Mouse (Mus musculus) midbrain, embryonic 15.5 days (tissue): Measurements from ENCODE around the gene Dennd6a. TPM values are rescaled to one million over a fixed set of nuclear protein-coding genes. Genes with fewer than 3 reads are reported as not detected.
"Not testable (repeated sequence)": the region's sequence is repeated elsewhere in the genome, so short reads cannot be mapped to it uniquely, and the experiment has no call there.

Source experiments
- ATAC-seq: fragments of 200-750 bp; cut with Nextera tagmentation; replicated peaks from 2 replicates; pipeline ENCODE4 v1.8.0; 2017; ENCODE audit warnings: moderate TSS enrichment
- H3K27ac ChIP-seq: fragments of 300-500 bp; sonication (generic); 2 replicates; pipeline ENCODE4 v1.5.1; 2015; ENCODE audit warnings: mild to moderate bottlenecking, inconsistent platforms
- H3K27me3 ChIP-seq: fragments of 300-500 bp; sonication (generic); replicated peaks from 2 replicates; pipeline ENCODE4 v1.6.1; 2015; ENCODE audit warnings: inconsistent platforms
- H3K36me3 ChIP-seq: fragments of 300-500 bp; sonication (generic); replicated peaks from 2 replicates; pipeline ENCODE4 v1.6.1; 2015; ENCODE audit warnings: inconsistent platforms
- H3K4me1 ChIP-seq: fragments of 300-500 bp; sonication (generic); 2 replicates; pipeline ENCODE4 v1.6.1; 2015; ENCODE audit warnings: inconsistent platforms
- H3K4me2 ChIP-seq: fragments of 300-500 bp; sonication (generic); 2 replicates; pipeline ENCODE4 v1.6.1; 2015; ENCODE audit warnings: inconsistent platforms, mild to moderate bottlenecking, moderate library complexity
- H3K4me3 ChIP-seq: fragments of 300-500 bp; sonication (generic); 2 replicates; pipeline ENCODE4 v1.5.1; 2015; ENCODE audit warnings: mild to moderate bottlenecking, inconsistent platforms
- H3K9ac ChIP-seq: fragments of 300-500 bp; sonication (generic); 2 replicates; pipeline ENCODE4 v1.6.1; 2015; ENCODE audit warnings: mild to moderate bottlenecking, inconsistent platforms
- H3K9me3 ChIP-seq: fragments of 300-500 bp; sonication (generic); 2 replicates; pipeline ENCODE4 v1.6.1; 2016; ENCODE audit warnings: inconsistent platforms
- WGBS: fragments of 180-500 bp; shearing (Covaris S2); methylation state at CpG from one replicate; pipeline ENCODE4 v1.1.7; 2015; ENCODE audit warnings: mixed read lengths; 5-methylcytosine and 5-hydroxymethylcytosine counted together
- polyA plus RNA-seq: library from polyadenylated mRNA; unstranded; fragments of >200 nt; fragmentation: Nextera tagmentation; extraction: Ambion mirVana; gene quantifications from 2 replicates; pipeline ENCODE4 v1.2.1, GENCODE M21; 2015

The Dennd6a gene
- polyA plus RNA-seq, 1 experiment from 2014 or later = 18.5 TPM

GRCm38 (mm10) chr14:26662016-26662415, 88.4 kb downstream of the Dennd6a start:
- Histone ChIP-seq H3K4me1 (peaks cover 12% of the 10 kb centered on the region), H3K9me3 (no peaks in the 10 kb centered on the region), H3K4me3 (no peak overlapping the region), H3K36me3 (peaks cover 21% of the 10 kb centered on the region; the same call in 1 of the 2 replicates), H3K27me3 (no peaks in the 10 kb centered on the region), H3K9ac (no peak overlapping the region), H3K4me2 (no peak overlapping the region), H3K27ac (no peak overlapping the region)
- 93% methylated on average over 3 of the region's 3 CpGs for whole genome bisulfite sequencing
- no peak for ATAC-seq

- H3K9me3 ChIP-seq = no peaks in the 10 kb centered on the region
Observed at GRCm38 (mm10) chr14:26662488-26662887, 88.8 kb downstream of the Dennd6a start.

DNA sequence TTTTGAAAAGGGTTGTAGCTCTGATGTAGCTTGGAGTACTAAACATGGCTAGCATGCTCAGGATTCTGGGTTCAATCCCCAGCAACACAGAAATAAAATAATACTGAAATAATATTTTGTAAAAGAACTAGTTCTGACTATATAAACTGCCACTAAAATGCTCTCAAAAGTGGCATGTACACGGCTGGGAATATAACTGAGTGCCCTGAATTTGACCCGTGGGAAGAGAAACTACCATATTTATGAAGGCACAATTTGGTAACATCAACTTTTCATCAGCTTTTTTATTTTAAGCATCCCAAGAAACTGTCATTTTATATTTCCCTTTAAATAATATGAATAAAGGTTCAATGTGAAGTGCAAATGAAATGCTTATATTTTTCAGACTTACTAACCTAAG, 90.2 kb downstream of the Dennd6a start:
- Histone ChIP-seq H3K4me1 (peaks cover 27% of the 10 kb centered on the region), H3K4me2 (no peak overlapping the region), H3K9me3 (no peaks in the 10 kb centered on the region), H3K4me3 (no peak overlapping the region), H3K9ac (no peak overlapping the region), H3K36me3 (peaks cover 17% of the 10 kb centered on the region; the same call in 1 of the 2 replicates), H3K27ac (no peak overlapping the region), H3K27me3 (no peaks in the 10 kb centered on the region)
- 94% methylated on average over 2 of the region's 2 CpGs for WGBS
- no peak for ATAC-seq

More at GRCm38 (mm10) chr14:26662488-26662887, 88.8 kb downstream of the Dennd6a start:
- peaks cover 16% of the 10 kb centered on the region for H3K4me1 ChIP-seq
- no peaks in the 10 kb centered on the region for H3K27me3 ChIP-seq
- peaks cover 17% of the 10 kb centered on the region; the same call in 1 of the 2 replicates for H3K36me3 ChIP-seq
- ATAC-seq = no peak
- no peak overlapping the region for H3K27ac ChIP-seq
- H3K9ac ChIP-seq = no peak overlapping the region
- H3K4me3 ChIP-seq = no peak overlapping the region
- H3K4me2 ChIP-seq = no peak overlapping the region
- whole genome bisulfite sequencing = 92% methylated on average over 2 of the region's 2 CpGs

DNA sequence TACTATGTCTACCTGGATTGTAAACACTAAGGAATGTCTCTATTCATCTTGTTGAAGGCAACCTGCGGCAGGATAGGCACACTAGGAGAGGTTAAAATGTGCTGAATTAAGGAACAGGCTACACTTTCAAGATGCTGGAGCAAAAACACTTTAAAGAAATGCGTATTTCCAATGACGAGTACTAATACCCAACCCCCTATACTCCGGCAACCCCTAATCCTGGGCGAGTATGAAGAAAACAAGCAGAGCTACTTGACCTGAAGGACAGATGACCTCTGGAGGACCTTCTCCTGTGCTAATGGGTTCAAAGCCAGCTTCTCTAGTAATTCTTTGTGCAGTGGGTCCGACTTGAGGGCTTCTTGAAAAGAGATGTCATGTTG, 94.3 kb downstream of the Dennd6a start:
- Histone ChIP-seq H3K27me3 (no peaks in the 10 kb centered on the region; the same call in 1 of the 2 replicates), H3K9ac (peak overlapping the region; percentile 92), H3K36me3 (peaks cover 9% of the 10 kb centered on the region; the same call in 1 of the 2 replicates), H3K27ac (no peak overlapping the region), H3K4me1 (peaks cover 32% of the 10 kb centered on the region), H3K9me3 (no peaks in the 10 kb centered on the region), H3K4me3 (peak overlapping the region; percentile 95), H3K4me2 (peak overlapping the region; percentile 98)
- WGBS = 25% methylated on average over 6 of the region's 6 CpGs
- ATAC-seq = no peak

DNA sequence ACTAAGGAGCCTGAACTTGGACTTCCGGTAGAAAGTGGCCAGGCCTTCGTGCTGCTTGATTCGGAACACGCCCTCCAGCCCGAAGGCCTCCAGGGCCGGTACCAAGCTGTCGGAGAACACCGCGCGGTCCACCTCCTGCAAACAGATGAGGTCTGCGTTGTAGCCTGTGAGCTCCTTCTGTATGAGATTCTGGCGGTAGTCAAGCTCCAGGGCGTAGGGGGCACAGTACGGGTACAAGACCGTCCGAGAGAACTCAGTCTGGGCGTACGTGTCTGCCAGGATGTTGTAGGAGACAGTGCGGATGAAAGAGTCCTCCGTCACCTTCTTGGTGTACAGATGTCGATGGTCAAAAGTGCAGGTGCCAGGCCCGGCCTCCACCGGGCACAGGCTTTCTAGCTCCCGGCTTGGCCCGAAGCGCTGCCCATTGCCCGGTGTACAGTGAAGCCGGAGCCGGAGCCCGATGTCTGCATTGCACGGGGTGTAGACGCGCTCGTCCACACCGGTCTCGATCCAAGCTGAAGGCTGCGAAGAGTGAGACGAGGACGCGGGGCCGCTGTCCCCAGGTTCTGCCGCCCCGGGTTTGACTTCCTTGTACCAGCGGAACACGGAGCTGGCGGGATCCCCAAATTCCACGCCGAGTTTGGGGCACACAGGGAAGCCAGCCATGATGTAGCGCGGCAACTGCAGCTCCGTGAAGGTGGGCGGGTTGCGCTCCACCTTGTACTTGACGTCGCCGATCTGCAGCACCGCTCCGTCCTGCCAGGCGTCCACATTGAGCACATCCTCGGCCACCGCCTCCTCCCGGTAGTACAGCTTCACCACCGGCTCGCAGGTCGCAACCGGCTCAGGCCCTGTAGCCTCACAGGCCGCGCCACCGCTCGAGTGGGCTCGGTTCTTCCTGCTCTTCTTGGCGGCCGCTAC, 95.0 kb downstream of the Dennd6a start:
- H3K27ac ChIP-seq = peak overlapping the region; percentile 91
- peak; percentile 67 for ATAC-seq
- WGBS = 1% methylated on average over 73 of the region's 73 CpGs

GRCm38 (mm10) chr14:26669292-26670073, 95.8 kb downstream of the Dennd6a start, which contains the start of gene Pde12:
TSS of gene Pde12 (minus strand) at chr14:26669883.
- Histone ChIP-seq H3K27ac (peak within 1 kb of the TSS; percentile 91), H3K4me1 (peaks cover 32% of the 10 kb centered on the region), H3K9me3 (no peaks in the 10 kb centered on the region), H3K36me3 (peaks cover 9% of the 10 kb centered on the region; the same call in 1 of the 2 replicates), H3K9ac (peak within 1 kb of the TSS; percentile 92), H3K4me2 (peak within 1 kb of the TSS; percentile 98), H3K27me3 (no peaks in the 10 kb centered on the region; the same call in 1 of the 2 replicates), H3K4me3 (peak within 1 kb of the TSS; percentile 95)
- ATAC-seq = peak; percentile 96
- WGBS = under 1% methylated on average over 70 of the region's 70 CpGs

More for the DNA sequence above, 95.0 kb downstream of the Dennd6a start:
- Histone ChIP-seq H3K4me3 (peak overlapping the region; percentile 95), H3K9ac (peak overlapping the region; percentile 92), H3K36me3 (peaks cover 9% of the 10 kb centered on the region; the same call in 1 of the 2 replicates), H3K4me1 (peaks cover 32% of the 10 kb centered on the region), H3K9me3 (no peaks in the 10 kb centered on the region), H3K4me2 (peak overlapping the region; percentile 98), H3K27me3 (no peaks in the 10 kb centered on the region; the same call in 1 of the 2 replicates)

DNA sequence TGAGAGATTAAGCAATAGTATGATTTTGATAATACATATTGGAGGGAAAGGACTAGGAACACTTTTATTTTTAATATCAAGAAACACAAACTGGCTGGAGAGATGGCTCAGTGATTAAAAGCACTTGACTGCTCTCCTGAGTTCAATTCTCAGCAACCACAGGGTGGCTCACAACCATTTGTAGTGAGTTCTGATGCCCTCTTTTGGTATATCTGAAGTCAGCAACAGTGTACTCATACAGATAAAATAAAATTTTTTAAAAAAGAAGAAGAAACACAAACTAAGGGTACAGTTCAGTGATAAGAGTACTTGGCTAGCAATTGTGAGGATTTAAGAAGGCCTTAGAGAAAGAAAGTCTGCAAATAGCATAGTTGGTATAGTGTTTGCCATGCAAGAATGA, 97.3 kb downstream of the Dennd6a start:
- no peak overlapping the region for H3K4me2 ChIP-seq

DNA sequence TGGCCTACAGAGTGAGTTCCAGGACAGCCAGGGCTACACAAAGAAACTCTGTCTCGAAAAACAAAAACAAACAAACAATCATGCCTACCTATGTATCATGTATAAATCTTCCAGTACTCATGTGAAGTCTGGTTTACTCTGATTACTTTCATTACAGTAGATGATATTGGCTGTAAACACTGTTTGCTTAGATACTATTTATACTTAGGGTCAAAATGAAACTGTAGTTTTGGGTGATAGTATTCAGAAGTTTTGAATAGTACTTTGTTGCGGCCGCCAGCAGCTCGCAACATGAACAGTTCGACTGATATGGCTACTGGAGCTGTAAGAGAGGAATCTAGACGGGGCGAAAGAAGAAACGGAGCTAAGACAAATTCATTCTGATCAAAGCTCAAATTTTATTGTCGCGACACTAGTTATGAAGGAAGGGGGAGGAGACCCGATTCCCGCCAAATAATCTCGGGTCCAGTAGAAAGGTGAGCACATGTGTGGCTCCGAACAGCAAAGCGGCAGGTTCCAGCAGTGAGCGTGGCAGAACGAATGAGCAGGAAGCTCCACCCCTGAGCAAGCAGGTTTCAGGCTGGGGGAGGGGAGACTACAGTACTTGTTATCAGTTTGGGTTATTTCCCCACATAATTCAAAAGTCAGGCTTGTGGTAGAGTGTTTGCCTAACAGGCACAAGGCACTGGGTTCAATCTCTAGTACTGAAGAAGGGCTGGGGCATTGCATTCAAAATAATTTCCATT, 98.4 kb downstream of the Dennd6a start:
- 75% methylated on average over 17 of the region's 17 CpGs for WGBS
- not testable (repeated sequence) for ATAC-seq, H3K36me3 ChIP-seq, H3K27ac ChIP-seq, H3K9ac ChIP-seq, H3K9me3 ChIP-seq, H3K27me3 ChIP-seq, H3K4me3 ChIP-seq, H3K4me2 ChIP-seq
- H3K4me1 ChIP-seq = peaks cover 20% of the 10 kb centered on the region

More for the DNA sequence above, 97.3 kb downstream of the Dennd6a start:
- Histone ChIP-seq H3K4me1 (peaks cover 29% of the 10 kb centered on the region), H3K27ac (no peak overlapping the region), H3K9me3 (no peaks in the 10 kb centered on the region), H3K27me3 (no peaks in the 10 kb centered on the region; the same call in 1 of the 2 replicates), H3K9ac (no peak overlapping the region), H3K36me3 (peaks cover under 1% of the 10 kb centered on the region; the same call in 1 of the 2 replicates), H3K4me3 (no peak overlapping the region)
- ATAC-seq = no peak

DNA sequence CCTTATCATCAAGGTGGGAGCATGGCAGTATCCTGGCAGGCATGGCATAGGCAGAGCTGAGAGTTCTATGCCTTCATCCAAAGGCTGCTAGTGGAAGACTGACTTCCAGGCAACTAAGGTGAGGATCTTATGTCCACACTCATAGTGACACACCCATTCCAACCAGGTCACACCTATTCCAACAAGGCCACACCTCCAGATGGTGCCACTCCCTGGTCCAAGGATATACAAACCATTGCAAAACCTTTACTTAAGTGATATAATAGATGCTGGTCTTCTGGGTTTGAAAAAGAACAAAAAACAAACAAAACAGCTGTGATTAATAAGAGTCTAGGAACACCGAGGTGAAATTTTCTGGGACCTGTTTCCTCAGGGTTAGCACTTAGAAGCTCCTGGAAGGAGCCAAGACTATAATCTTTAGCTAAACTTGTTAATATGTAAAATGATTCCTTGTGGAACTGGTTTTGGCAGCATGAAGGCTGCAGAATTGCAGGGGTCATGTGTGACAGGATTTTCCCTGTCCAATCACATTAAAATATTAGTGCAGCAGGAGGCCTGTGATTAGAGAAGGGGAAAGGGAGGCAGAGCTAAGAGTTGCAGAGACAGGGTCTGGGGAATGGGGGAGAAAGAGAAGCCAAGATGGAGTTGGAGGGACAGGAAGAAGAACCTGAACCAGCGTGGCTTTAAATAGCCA, 101.0 kb downstream of the Dennd6a start:
- ATAC-seq, H3K4me2 ChIP-seq, H3K27ac ChIP-seq, H3K27me3 ChIP-seq, H3K4me1 ChIP-seq, H3K9ac ChIP-seq, H3K9me3 ChIP-seq, H3K36me3 ChIP-seq, H3K4me3 ChIP-seq: not testable (repeated sequence)
- WGBS = 94% methylated on average over 2 of the region's 2 CpGs

DNA sequence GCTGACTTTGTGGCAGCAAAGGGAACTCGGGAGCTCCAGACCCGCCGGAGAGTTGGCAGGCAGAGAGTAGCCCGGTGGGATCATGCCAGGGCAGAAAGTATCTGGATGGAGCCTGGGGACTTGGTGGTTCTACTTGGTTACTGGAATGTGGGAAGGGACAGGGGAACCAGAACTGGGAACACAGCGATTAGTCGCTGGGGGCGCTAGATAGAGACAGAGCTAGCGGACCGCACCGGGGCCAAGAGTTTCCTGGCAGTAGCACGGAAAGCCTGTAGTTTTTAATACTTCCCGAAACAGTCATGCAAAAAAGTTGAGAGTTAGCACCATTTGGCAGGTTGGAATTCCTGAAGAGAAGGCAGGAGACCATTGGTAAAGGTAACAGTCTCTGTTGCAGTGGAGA, 101.7 kb downstream of the Dennd6a start:
- Histone ChIP-seq H3K4me3 (no peak overlapping the region), H3K36me3 (no peaks in the 10 kb centered on the region), H3K4me1 (peaks cover 4% of the 10 kb centered on the region), H3K9me3 (no peaks in the 10 kb centered on the region), H3K27me3 (no peaks in the 10 kb centered on the region; the same call in 1 of the 2 replicates), H3K9ac (no peak overlapping the region), H3K27ac (no peak overlapping the region), H3K4me2 (no peak overlapping the region)
- no peak for ATAC-seq
- 26% methylated on average over 12 of the region's 12 CpGs for whole genome bisulfite sequencing

- WGBS = 76% methylated on average over 5 of the region's 5 CpGs
- Histone ChIP-seq H3K36me3 (no peaks in the 10 kb centered on the region), H3K27ac (no peak overlapping the region), H3K4me3 (no peak overlapping the region), H3K4me1 (no peaks in the 10 kb centered on the region), H3K9me3 (no peaks in the 10 kb centered on the region), H3K9ac (no peak overlapping the region), H3K4me2 (no peak overlapping the region), H3K27me3 (no peaks in the 10 kb centered on the region; the same call in 1 of the 2 replicates)
- ATAC-seq = no peak
Observed at GRCm38 (mm10) chr14:26675791-26676190, 102.1 kb downstream of the Dennd6a start.
